Comparison of ENCODE assay signal across 9 mouse cellular contexts in genomic region chr10:90081630-90082029, GRCm38 (mm10).
DNase-seq lines count a peak whose midpoint lies in the region; ATAC-seq and TF ChIP-seq lines count a peak whose summit lies in the region.
"Had no signal": no experiment of that assay in that cellular context is flagged by ENCODE, and none has a peak within 500 bp of the region (broad histone marks: within the 10 kb centered on the region; RNA-seq: fewer than 3 reads in every experiment).

No protein-coding gene starts in this region.

- no peaks in the 10 kb centered on the region for H3K4me1 ChIP-seq in intestine, postnatal 0 days (replicated peaks; ENCODE audit: control insufficient read depth, insufficient read depth, low read length)
- H3K4me1 ChIP-seq in intestine, embryonic 15.5 days (replicated peaks): no peaks in the 10 kb centered on the region
- H3K4me1 ChIP-seq in E14TG2a.4 (replicated peaks; ENCODE audit: low read depth, low read length): no peaks in the 10 kb centered on the region
- no peaks in the 10 kb centered on the region for H3K4me1 ChIP-seq in embryonic facial prominence, embryonic 14.5 days (ENCODE audit: control insufficient read depth, insufficient read depth, low read length)
- H3K4me1 ChIP-seq: embryonic facial prominence, embryonic 12.5 days had no signal

- no peak overlapping the region for H3K4me3 ChIP-seq in intestine, postnatal 0 days (ENCODE audit: low read depth, low read length)
- no peak overlapping the region for H3K4me3 ChIP-seq in intestine, embryonic 15.5 days (replicated peaks)
- no peak overlapping the region for H3K4me3 ChIP-seq in E14TG2a.4 (replicated peaks; ENCODE audit: low read length)
- H3K4me3 ChIP-seq in embryonic facial prominence, embryonic 14.5 days (ENCODE audit: low read depth, low read length): no peak overlapping the region
- H3K4me3 ChIP-seq: embryonic facial prominence, embryonic 12.5 days had no signal

- no peaks in the 10 kb centered on the region for H3K9me3 ChIP-seq in intestine, postnatal 0 days (ENCODE audit: control insufficient read depth)
- no peaks in the 10 kb centered on the region for H3K9me3 ChIP-seq in intestine, embryonic 15.5 days
- H3K9me3 ChIP-seq in E14TG2a.4 (ENCODE audit: low read length): no peaks in the 10 kb centered on the region
- H3K9me3 ChIP-seq in embryonic facial prominence, embryonic 14.5 days (ENCODE audit: control insufficient read depth, low read length): no peaks in the 10 kb centered on the region
- H3K9me3 ChIP-seq: embryonic facial prominence, embryonic 12.5 days had no signal

- H3K4me2 ChIP-seq in intestine, postnatal 0 days (replicated peaks; ENCODE audit: low read depth): no peak overlapping the region
- H3K4me2 ChIP-seq in intestine, embryonic 15.5 days (replicated peaks): no peak overlapping the region
- H3K4me2 ChIP-seq in embryonic facial prominence, embryonic 14.5 days (ENCODE audit: low read depth, low read length): no peak overlapping the region
- H3K4me2 ChIP-seq: embryonic facial prominence, embryonic 12.5 days had no signal

- peak; percentile 69 for DNase-seq in 3T3-L1 (ENCODE audit: low read depth, low spot score)
- DNase-seq in embryonic facial prominence, embryonic 14.5 days (ENCODE audit: low spot score): peak; percentile 65
- DNase-seq in urinary bladder, adult 18-20 months (ENCODE audit: low spot score in 2 of 2): no peak
- DNase-seq in urinary bladder, postnatal 25 days (ENCODE audit: low spot score): no peak
- no peak for DNase-seq in adrenal gland, adult 2 months

- 20% methylated on average over 7 of the region's 7 CpGs for WGBS in intestine, postnatal 0 days
- 17% methylated on average over 7 of the region's 7 CpGs for WGBS in intestine, embryonic 15.5 days
- WGBS in embryonic facial prominence, embryonic 14.5 days: 16% methylated on average over 7 of the region's 7 CpGs

- H3K9ac ChIP-seq in intestine, postnatal 0 days (ENCODE audit: low read depth, low read length): no peak overlapping the region
- H3K9ac ChIP-seq in intestine, embryonic 15.5 days: no peak overlapping the region
- no peak overlapping the region for H3K9ac ChIP-seq in embryonic facial prominence, embryonic 14.5 days (ENCODE audit: low read depth, low read length)
- H3K9ac ChIP-seq: embryonic facial prominence, embryonic 12.5 days had no signal

- no peaks in the 10 kb centered on the region for H3K36me3 ChIP-seq in intestine, postnatal 0 days (ENCODE audit: control insufficient read depth, insufficient read depth)
- H3K36me3 ChIP-seq in intestine, embryonic 15.5 days: no peaks in the 10 kb centered on the region
- no peaks in the 10 kb centered on the region for H3K36me3 ChIP-seq in E14TG2a.4 (ENCODE audit: insufficient read depth, low read length)
- H3K36me3 ChIP-seq in embryonic facial prominence, embryonic 14.5 days (ENCODE audit: control insufficient read depth, insufficient read depth, low read length): no peaks in the 10 kb centered on the region
- H3K36me3 ChIP-seq: embryonic facial prominence, embryonic 12.5 days had no signal

- ATAC-seq in intestine, postnatal 0 days: no peak
- ATAC-seq in intestine, embryonic 15.5 days: no peak
- no peak for ATAC-seq in embryonic facial prominence, embryonic 14.5 days (ENCODE audit: low read depth)

- H3K27me3 ChIP-seq in intestine, postnatal 0 days (replicated peaks; ENCODE audit: control insufficient read depth, insufficient read depth, low read length): no peaks in the 10 kb centered on the region
- H3K27me3 ChIP-seq in intestine, embryonic 15.5 days (replicated peaks): no peaks in the 10 kb centered on the region
- H3K27me3 ChIP-seq in E14TG2a.4 (ENCODE audit: insufficient read depth, low read length): no peaks in the 10 kb centered on the region
- H3K27me3 ChIP-seq in embryonic facial prominence, embryonic 14.5 days (replicated peaks; ENCODE audit: control insufficient read depth, insufficient read depth, low read length): no peaks in the 10 kb centered on the region
- H3K27me3 ChIP-seq: embryonic facial prominence, embryonic 12.5 days had no signal

- peak; percentile 68 for TF ChIP-seq CTCF in intestine, postnatal 0 days (IDR thresholded peaks at IDR 0.05; ENCODE audit: low read depth)
- TF ChIP-seq CTCF in E14TG2a.4 (conservative IDR thresholded peaks at IDR 0.05; ENCODE audit: low read length): peak; percentile 66

- no peak overlapping the region for H3K27ac ChIP-seq in intestine, postnatal 0 days (ENCODE audit: low read depth, low read length)
- no peak overlapping the region for H3K27ac ChIP-seq in intestine, embryonic 15.5 days
- H3K27ac ChIP-seq in embryonic facial prominence, embryonic 14.5 days (replicated peaks; ENCODE audit: low read depth, low read length): no peak overlapping the region
- H3K27ac ChIP-seq: embryonic facial prominence, embryonic 12.5 days had no signal

Comparison
In these comparisons a context has a peak if more than half of its experiments do, and no peak if none do; other contexts are left out.
1. DNase-seq: peak in 3T3-L1 (single experiment) and embryonic facial prominence, embryonic 14.5 days (single experiment); none in urinary bladder, adult 18-20 months (0 of 2), urinary bladder, postnatal 25 days (single experiment) and adrenal gland, adult 2 months (single experiment).